Mouse (Mus musculus) lung, embryonic 14.5 days (tissue): Measurements from ENCODE around the gene Ap1g2. TPM values are rescaled to one million over a fixed set of nuclear protein-coding genes. Genes with fewer than 3 reads are reported as not detected.

ENCODE experiments used
- ATAC-seq: fragments of 200-750 bp; cut with Nextera tagmentation; 2 replicates; pipeline ENCODE4 v1.8.0; 2017; ENCODE audit warnings: mild to moderate bottlenecking, moderate TSS enrichment, moderate library complexity; ENCODE audit not compliant: insufficient read depth
- DNase-seq: peaks from one replicate; pipeline ENCODE4 v3.0.0-alpha.2; 2015
- H3K27ac ChIP-seq: fragments of 300-500 bp; sonication (generic); 2 replicates; pipeline ENCODE4 v1.5.1; 2014; ENCODE audit warnings: low read depth, mild to moderate bottlenecking, moderate library complexity
- H3K27me3 ChIP-seq: fragments of 300-500 bp; sonication (generic); 2 replicates; pipeline ENCODE4 v1.6.1; 2014; ENCODE audit warnings: low read length, control low read depth; ENCODE audit not compliant: insufficient read depth
- H3K36me3 ChIP-seq: fragments of 300-500 bp; sonication (generic); 2 replicates; pipeline ENCODE4 v1.6.1; 2014; ENCODE audit warnings: control low read depth; ENCODE audit not compliant: insufficient read depth
- H3K4me1 ChIP-seq: fragments of 300-500 bp; sonication (generic); 2 replicates; pipeline ENCODE4 v1.6.1; 2014; ENCODE audit warnings: antibody characterized with exemption, control low read depth; ENCODE audit not compliant: insufficient read depth
- H3K4me2 ChIP-seq: fragments of 300-500 bp; sonication (generic); 2 replicates; pipeline ENCODE4 v1.6.1; 2014; ENCODE audit warnings: mild to moderate bottlenecking
- H3K4me3 ChIP-seq: fragments of 300-500 bp; sonication (generic); 2 replicates; pipeline ENCODE4 v1.5.1; 2014; ENCODE audit warnings: low read depth, low read length
- H3K9ac ChIP-seq: fragments of 300-500 bp; sonication (generic); 2 replicates; pipeline ENCODE4 v1.6.1; 2014
- H3K9me3 ChIP-seq: fragments of 300-500 bp; sonication (generic); 2 replicates; pipeline ENCODE4 v1.6.1; 2016; ENCODE audit warnings: low read depth, low read length, control low read depth
- CTCF ChIP-seq: IDR thresholded peaks from 2 replicates; pipeline ENCODE4 v1.5.1; 2016; ENCODE audit warnings: antibody characterized with exemption, low read depth
- WGBS: fragments of 180-500 bp; shearing (Covaris S2); extraction: QIAGEN DNeasy Blood & Tissue Kit; methylation state at CpG from one replicate; pipeline ENCODE4 v1.1.7; 2014; 5-methylcytosine and 5-hydroxymethylcytosine counted together
- polyA plus RNA-seq: library from polyadenylated mRNA; unstranded; fragments of >200 nt; fragmentation: Nextera tagmentation; extraction: Ambion mirVana; gene quantifications from 2 replicates; pipeline ENCODE4 v1.2.1, GENCODE M21; 2014

Gene Ap1g2
- polyA plus RNA-seq, 1 experiment from 2014 or later, result 16.3 TPM

DNA sequence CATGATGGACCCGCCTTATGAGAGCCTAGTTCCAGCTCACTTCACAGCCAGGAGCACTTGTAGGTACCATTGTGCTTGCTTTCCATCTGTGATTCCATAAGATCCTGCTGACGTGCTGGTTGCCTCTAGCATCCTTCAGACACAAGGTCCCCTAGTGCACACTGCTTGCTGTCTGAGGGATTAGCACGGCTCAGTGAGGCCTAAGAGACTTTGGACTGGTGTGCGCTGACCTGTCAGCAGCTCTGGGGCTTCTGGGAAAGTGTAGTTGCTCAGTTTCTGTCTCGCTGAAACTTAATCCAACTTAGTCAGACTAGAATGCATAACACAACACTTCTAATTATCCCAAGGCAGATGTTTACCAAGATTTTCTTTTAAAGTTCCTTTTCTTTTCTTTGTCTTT lies 46.5 kb downstream of the Ap1g2 start:
- H3K4me1 ChIP-seq, result peaks cover 6% of the 10 kb centered on the region; the same call in 1 of the 2 replicates
- DNase-seq (no peak), ATAC-seq (no peak)
- no peaks in the 10 kb centered on the region for H3K9me3 ChIP-seq
- no peaks in the 10 kb centered on the region for H3K36me3 ChIP-seq
- WGBS, result 64% methylated on average over 5 of the region's 5 CpGs
- no peak overlapping the region for H3K27ac ChIP-seq
- no peaks in the 10 kb centered on the region for H3K27me3 ChIP-seq
- no peak overlapping the region for H3K9ac ChIP-seq
- no peak for TF ChIP-seq CTCF
- H3K4me2 ChIP-seq, result no peak overlapping the region
- H3K4me3 ChIP-seq, result no peak overlapping the region

DNA sequence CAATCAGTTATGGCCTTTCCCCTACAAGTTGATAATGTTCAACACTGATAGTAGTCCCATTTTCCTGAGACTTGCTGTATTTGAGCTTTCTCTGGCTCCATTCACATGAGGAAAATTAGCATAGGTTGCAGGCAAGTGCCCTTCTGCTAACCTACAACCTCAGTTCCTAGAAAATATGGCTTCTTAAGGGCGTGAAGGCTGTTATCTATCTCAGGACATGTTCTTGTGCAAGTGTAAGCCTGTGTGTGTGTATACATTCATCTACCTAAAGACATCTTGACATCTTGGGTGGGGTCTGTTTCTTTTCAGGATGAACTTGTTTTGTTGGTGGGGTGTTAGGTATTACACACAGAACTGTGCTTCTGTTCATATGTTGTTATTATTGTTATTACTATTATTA lies 47.4 kb downstream of the Ap1g2 start:
- no peaks in the 10 kb centered on the region for H3K27me3 ChIP-seq
- ATAC-seq (no peak), DNase-seq (no peak)
- no peak overlapping the region for H3K27ac ChIP-seq
- H3K4me1 ChIP-seq, result peaks cover 6% of the 10 kb centered on the region; the same call in 1 of the 2 replicates
- no peak overlapping the region for H3K9ac ChIP-seq
- 64% methylated on average over 1 of the region's 1 CpGs for WGBS
- no peaks in the 10 kb centered on the region for H3K9me3 ChIP-seq
- no peak overlapping the region for H3K4me3 ChIP-seq
- no peak overlapping the region for H3K4me2 ChIP-seq
- no peaks in the 10 kb centered on the region for H3K36me3 ChIP-seq
- no peak for TF ChIP-seq CTCF

DNA sequence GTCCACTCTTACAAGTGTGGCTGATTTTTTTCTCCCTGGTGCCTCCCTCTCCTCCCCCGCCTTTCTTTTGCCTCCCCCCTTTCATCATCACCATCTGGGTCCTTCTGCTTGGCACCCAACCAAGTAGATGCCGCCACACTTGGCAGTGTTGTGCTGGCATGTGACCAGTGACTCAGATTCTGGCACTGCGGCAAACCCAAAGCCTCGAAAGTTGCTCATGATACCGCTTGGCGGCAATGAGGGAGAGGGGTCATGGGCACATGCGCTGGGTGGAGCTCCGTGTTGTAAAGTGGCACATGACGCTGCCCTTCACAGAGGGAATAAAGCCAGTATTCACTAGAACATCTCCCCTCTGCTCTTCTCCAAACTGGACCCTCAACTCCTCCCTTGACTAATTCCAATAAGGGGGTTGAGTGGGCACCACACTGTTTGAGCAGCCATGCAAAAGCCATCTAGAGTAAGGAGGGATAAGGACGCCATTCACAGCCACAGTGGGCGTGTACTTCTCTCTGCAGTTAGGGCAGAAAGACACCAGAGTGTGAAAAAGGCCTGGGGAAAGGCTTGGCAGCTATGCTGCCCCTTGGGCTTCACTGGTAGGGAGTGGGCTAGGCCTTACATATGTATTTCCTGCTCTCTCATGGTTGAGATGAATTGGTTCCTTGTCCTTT lies 51.1 kb downstream of the Ap1g2 start:
- Histone ChIP-seq H3K27ac (no peak overlapping the region), H3K27me3 (no peaks in the 10 kb centered on the region), H3K4me1 (no peaks in the 10 kb centered on the region), H3K4me3 (no peak overlapping the region), H3K36me3 (no peaks in the 10 kb centered on the region), H3K9me3 (no peaks in the 10 kb centered on the region), H3K4me2 (no peak overlapping the region), H3K9ac (no peak overlapping the region)
- DNase-seq (no peak), ATAC-seq (no peak)
- TF ChIP-seq CTCF, result no peak
- WGBS, result 67% methylated on average over 11 of the region's 11 CpGs

- WGBS, result 81% methylated on average over 10 of the region's 10 CpGs
- no peaks in the 10 kb centered on the region for H3K36me3 ChIP-seq
- DNase-seq (no peak), ATAC-seq (no peak)
- H3K27ac ChIP-seq, result no peak overlapping the region
- no peaks in the 10 kb centered on the region for H3K27me3 ChIP-seq
- no peak overlapping the region for H3K4me3 ChIP-seq
- no peak for TF ChIP-seq CTCF
- H3K4me1 ChIP-seq, result no peaks in the 10 kb centered on the region
- no peaks in the 10 kb centered on the region for H3K9me3 ChIP-seq
- no peak overlapping the region for H3K9ac ChIP-seq
- no peak overlapping the region for H3K4me2 ChIP-seq
These were observed 52.1 kb downstream of the Ap1g2 start for GRCm38 (mm10) chr14:55054191-55054749.

DNA sequence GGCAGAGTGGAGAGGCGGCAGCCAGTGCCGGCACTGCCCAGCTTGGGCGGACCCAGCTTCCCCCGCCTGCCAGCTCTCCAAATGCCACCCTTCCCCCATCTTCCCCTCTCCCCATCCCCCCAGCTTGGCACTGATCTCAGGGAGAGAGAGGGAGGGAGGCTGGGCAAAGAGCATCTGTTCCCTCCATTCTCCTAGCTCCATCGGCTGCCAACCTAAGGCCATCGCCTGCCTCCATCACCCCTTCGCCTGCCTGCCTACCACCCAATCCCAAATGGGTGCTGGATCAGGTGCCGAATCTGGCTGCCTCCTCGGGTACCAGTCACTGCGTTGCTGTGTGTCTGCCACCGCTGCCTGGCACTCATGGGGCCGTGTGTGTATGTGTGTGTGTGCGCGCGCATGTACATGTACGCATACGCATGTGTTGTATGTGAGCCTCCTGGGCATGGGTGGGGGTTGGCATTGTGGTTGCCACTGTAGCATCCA lies 52.6 kb downstream of the Ap1g2 start:
- no peak overlapping the region for H3K4me3 ChIP-seq
- no peaks in the 10 kb centered on the region for H3K4me1 ChIP-seq
- no peak overlapping the region for H3K9ac ChIP-seq
- TF ChIP-seq CTCF, result no peak
- ATAC-seq (no peak), DNase-seq (no peak)
- no peak overlapping the region for H3K4me2 ChIP-seq
- no peak overlapping the region for H3K27ac ChIP-seq
- no peaks in the 10 kb centered on the region for H3K36me3 ChIP-seq
- no peaks in the 10 kb centered on the region for H3K9me3 ChIP-seq
- WGBS, result 88% methylated on average over 17 of the region's 17 CpGs
- no peaks in the 10 kb centered on the region for H3K27me3 ChIP-seq

DNA sequence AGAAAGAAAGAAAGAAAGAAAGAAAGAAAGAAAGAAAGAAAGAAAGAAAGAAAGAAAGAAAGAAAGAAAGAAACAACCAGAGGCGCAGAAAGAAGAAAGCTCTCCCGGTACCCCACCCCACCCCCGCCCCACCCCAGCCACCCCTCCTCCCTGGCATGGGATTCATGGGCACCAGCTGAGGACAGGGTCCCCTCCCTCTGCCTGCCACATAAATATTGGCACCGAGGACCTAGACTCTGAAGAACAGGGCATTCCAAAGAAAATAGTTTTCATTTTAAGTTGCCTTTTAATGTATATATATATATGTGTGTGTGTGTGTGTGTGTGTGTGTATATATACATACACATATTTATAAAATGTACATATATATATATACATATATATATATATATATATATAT lies 53.3 kb downstream of the Ap1g2 start:
- H3K9ac ChIP-seq, result no peak overlapping the region
- no peak for ATAC-seq
- WGBS, result 74% methylated on average over 4 of the region's 4 CpGs
- no peak overlapping the region for H3K4me2 ChIP-seq
- no peaks in the 10 kb centered on the region for H3K27me3 ChIP-seq
- H3K4me1 ChIP-seq, result no peaks in the 10 kb centered on the region
- H3K4me3 ChIP-seq, result no peak overlapping the region
- H3K36me3 ChIP-seq, result no peaks in the 10 kb centered on the region
- no peak overlapping the region for H3K27ac ChIP-seq
- no peaks in the 10 kb centered on the region for H3K9me3 ChIP-seq
- DNase-seq, result no peak
- TF ChIP-seq CTCF, result no peak

- no peak for TF ChIP-seq CTCF
- ATAC-seq, result no peak
- Histone ChIP-seq H3K27me3 (no peaks in the 10 kb centered on the region), H3K4me3 (no peak overlapping the region), H3K9me3 (no peaks in the 10 kb centered on the region), H3K27ac (no peak overlapping the region), H3K4me2 (no peak overlapping the region), H3K36me3 (no peaks in the 10 kb centered on the region), H3K4me1 (no peaks in the 10 kb centered on the region), H3K9ac (no peak overlapping the region)
- DNase-seq, result no peak
- 71% methylated on average over 9 of the region's 9 CpGs for WGBS
These were observed 53.9 kb downstream of the Ap1g2 start for GRCm38 (mm10) chr14:55052496-55052895.

Other genes with a start within 250 kb of the Ap1g2 start
- 10.4 and 13.2 TPM in 2 replicates for gene Homez, start 235.6 kb downstream of the Ap1g2 start, polyA plus RNA-seq
- gene Ppp1r3e, start 229.0 kb downstream of the Ap1g2 start, polyA plus RNA-seq, result 1.5 and 1.6 TPM in 2 replicates
- gene Bcl2l2, start 223.2 kb downstream of the Ap1g2 start, polyA plus RNA-seq, result 3.4 and 3.9 TPM in 2 replicates
- not detected in 2 replicates for gene Gm20521, start 223.2 kb downstream of the Ap1g2 start, polyA plus RNA-seq
- gene Pabpn1, start 214.1 kb downstream of the Ap1g2 start, polyA plus RNA-seq, result 134 and 139 TPM in 2 replicates
- gene Slc22a17, start 193.5 kb downstream of the Ap1g2 start, polyA plus RNA-seq, result 27.0 and 29.2 TPM in 2 replicates
- gene Efs, start 180.5 kb downstream of the Ap1g2 start, polyA plus RNA-seq, result 29.3 and 33.7 TPM in 2 replicates
- not detected in 2 replicates for gene Il25, start 173.9 kb downstream of the Ap1g2 start, polyA plus RNA-seq
- 0.22 and 0.31 TPM in 2 replicates for gene Cmtm5, start 170.3 kb downstream of the Ap1g2 start, polyA plus RNA-seq
- 4.6 and 87.1 TPM in 2 replicates for gene Myh6, start 139.7 kb downstream of the Ap1g2 start, polyA plus RNA-seq
- not detected in 2 replicates for gene Gm17428, start 129.7 kb downstream of the Ap1g2 start, polyA plus RNA-seq
- gene Myh7, start 112.0 kb downstream of the Ap1g2 start, polyA plus RNA-seq, result 1.8 and 3.6 TPM in 2 replicates
- 75.0 and 81.6 TPM in 2 replicates for gene Ngdn, start 91.1 kb downstream of the Ap1g2 start, polyA plus RNA-seq
- 3.4 and 3.5 TPM in 2 replicates for gene Zfhx2, start 14.3 kb downstream of the Ap1g2 start, polyA plus RNA-seq
- gene Thtpa, start 11.8 kb downstream of the Ap1g2 start, polyA plus RNA-seq, result 19.2 and 20.1 TPM in 2 replicates
- gene Jph4, start 10.3 kb upstream of the Ap1g2 start, polyA plus RNA-seq, result 0.16 and 0.37 TPM in 2 replicates
- 0.18 TPM in 1 of 2 replicates, not detected in the other for gene Dhrs2, start 115.4 kb upstream of the Ap1g2 start, polyA plus RNA-seq